Mouse (Mus musculus): ENCODE measurements around the gene Sys1.

The Sys1 gene

GRCm38 (mm10) chr2:164505619-164506347 lies 49.0 kb downstream of the Sys1 start:
- DNase-seq: no peak

- no peak for DNase-seq
Observed at GRCm38 (mm10) chr2:164507811-164508210, 51.0 kb downstream of the Sys1 start.

GRCm38 (mm10) chr2:164510621-164511190 lies 53.9 kb downstream of the Sys1 start:
- DNase-seq: no peak

- DNase-seq: no peak
Observed at GRCm38 (mm10) chr2:164512121-164512909, 55.6 kb downstream of the Sys1 start.

- no peak for DNase-seq
Observed at GRCm38 (mm10) chr2:164513389-164513788, 56.6 kb downstream of the Sys1 start.

- no peak for DNase-seq
Observed at GRCm38 (mm10) chr2:164514916-164515315, 58.2 kb downstream of the Sys1 start.

- DNase-seq: no peak
Observed at GRCm38 (mm10) chr2:164515897-164516296, 59.1 kb downstream of the Sys1 start.

- DNase-seq: no peak
Observed at GRCm38 (mm10) chr2:164516592-164516991, 59.8 kb downstream of the Sys1 start.

GRCm38 (mm10) chr2:164517485-164518221 lies 60.9 kb downstream of the Sys1 start:
- DNase-seq: no peak

GRCm38 (mm10) chr2:164518266-164519170 lies 61.8 kb downstream of the Sys1 start:
- peak; percentile 48 for DNase-seq

- DNase-seq: no peak
Observed at GRCm38 (mm10) chr2:164519171-164519526, 62.4 kb downstream of the Sys1 start.

GRCm38 (mm10) chr2:164520782-164521181 lies 64.0 kb downstream of the Sys1 start:
- DNase-seq: no peak

- DNase-seq: no peak
Observed at GRCm38 (mm10) chr2:164521841-164522240, 65.1 kb downstream of the Sys1 start.

- no peak for DNase-seq
Observed at GRCm38 (mm10) chr2:164522280-164522679, 65.5 kb downstream of the Sys1 start.

- no peak for DNase-seq
Observed at GRCm38 (mm10) chr2:164523301-164523773, 66.6 kb downstream of the Sys1 start.

- DNase-seq: no peak
Observed at GRCm38 (mm10) chr2:164528557-164528956, 71.8 kb downstream of the Sys1 start.

Data from right cerebral cortex, postnatal 14 days (tissue).